Mouse (Mus musculus): ENCODE measurements around the gene Trappc11.

Gene Trappc11

GRCm38 (mm10) chr8:47533344-47534125 is at the start of gene Trappc11, which contains the start of gene Rwdd4a:
Gene Trappc11 (minus strand): TSS chr8:47533470.
Gene Rwdd4a (plus strand): TSS chr8:47533664.
- peak; percentile 98 for DNase-seq

GRCm38 (mm10) chr8:47581454-47581853 is 48.2 kb upstream of the Trappc11 start:
- DNase-seq: no peak

GRCm38 (mm10) chr8:47573482-47573881 is 40.2 kb upstream of the Trappc11 start:
- DNase-seq: no peak

- DNase-seq: no peak
These were observed 36.9 kb upstream of the Trappc11 start for GRCm38 (mm10) chr8:47570161-47570560.

- no peak for DNase-seq
These were observed 34.8 kb upstream of the Trappc11 start for GRCm38 (mm10) chr8:47568098-47568497.

- no peak for DNase-seq
These were observed 33.3 kb upstream of the Trappc11 start for GRCm38 (mm10) chr8:47566551-47566950.

- no peak for DNase-seq
These were observed 27.5 kb upstream of the Trappc11 start for GRCm38 (mm10) chr8:47560801-47561200.

- DNase-seq: no peak
These were observed 25.0 kb upstream of the Trappc11 start for GRCm38 (mm10) chr8:47558274-47558673.

GRCm38 (mm10) chr8:47556446-47556845 is 23.2 kb upstream of the Trappc11 start:
- no peak for DNase-seq

- no peak for DNase-seq
These were observed 20.3 kb upstream of the Trappc11 start for GRCm38 (mm10) chr8:47553613-47554012.

GRCm38 (mm10) chr8:47547102-47547501 is 13.8 kb upstream of the Trappc11 start:
- no peak for DNase-seq

- DNase-seq: no peak
These were observed 10.8 kb upstream of the Trappc11 start for GRCm38 (mm10) chr8:47544094-47544493.

GRCm38 (mm10) chr8:47542746-47543145 is 9.5 kb upstream of the Trappc11 start:
- DNase-seq: no peak

GRCm38 (mm10) chr8:47538323-47538722 is 5.1 kb upstream of the Trappc11 start:
- no peak for DNase-seq

GRCm38 (mm10) chr8:47528094-47528493 is 5.2 kb downstream of the Trappc11 start:
- no peak for DNase-seq

- DNase-seq: no peak
These were observed 19.7 kb downstream of the Trappc11 start for GRCm38 (mm10) chr8:47513601-47514000.

- DNase-seq: no peak
These were observed 22.3 kb downstream of the Trappc11 start for GRCm38 (mm10) chr8:47510930-47511329.

GRCm38 (mm10) chr8:47505431-47505830 is 27.8 kb downstream of the Trappc11 start:
- DNase-seq: no peak

- DNase-seq: no peak
These were observed 30.7 kb downstream of the Trappc11 start for GRCm38 (mm10) chr8:47502546-47502945.

GRCm38 (mm10) chr8:47501994-47502393 is 31.3 kb downstream of the Trappc11 start:
- DNase-seq: no peak

- no peak for DNase-seq
These were observed 37.8 kb downstream of the Trappc11 start for GRCm38 (mm10) chr8:47495428-47495827.

GRCm38 (mm10) chr8:47494602-47495153 is 38.6 kb downstream of the Trappc11 start:
- DNase-seq: no peak

GRCm38 (mm10) chr8:47493106-47493505 is 40.2 kb downstream of the Trappc11 start:
- DNase-seq: no peak

- no peak for DNase-seq
These were observed 46.0 kb downstream of the Trappc11 start for GRCm38 (mm10) chr8:47487231-47487630.

Data from cerebellum, adult 11-12 months (tissue).